Mouse (Mus musculus) frontal cortex, postnatal 25 days (tissue): ENCODE results near the gene Fancc.

ENCODE experiments used
- DNase-seq, 2 experiments: peaks; one replicate each; pipeline ENCODE4 v3.0.0; 2022; ENCODE audit warnings: low spot score in 2 of 2

Gene Fancc

GRCm38 (mm10) chr13:63350076-63350475, 147.0 kb downstream of the Fancc start:
- no peak for DNase-seq

DNA sequence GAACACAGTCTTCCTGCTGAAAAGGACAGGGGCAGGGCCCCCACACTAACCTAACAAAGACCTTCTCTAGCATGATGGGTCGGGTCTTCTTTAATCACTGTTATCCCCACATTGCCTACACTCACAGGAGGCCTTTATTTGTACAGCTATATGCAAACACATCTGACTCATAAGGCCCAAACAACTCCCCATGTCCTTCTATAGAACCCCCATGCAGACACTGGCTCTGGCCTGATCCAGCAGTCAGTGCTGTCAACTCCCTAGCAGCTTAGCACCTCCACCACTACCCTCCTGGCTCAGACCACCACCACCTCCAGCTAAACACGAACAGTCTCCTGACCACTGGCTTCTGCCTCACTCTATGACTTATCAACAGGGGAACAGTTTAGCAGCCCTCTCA, 149.4 kb downstream of the Fancc start:
- DNase-seq: no peak

DNA sequence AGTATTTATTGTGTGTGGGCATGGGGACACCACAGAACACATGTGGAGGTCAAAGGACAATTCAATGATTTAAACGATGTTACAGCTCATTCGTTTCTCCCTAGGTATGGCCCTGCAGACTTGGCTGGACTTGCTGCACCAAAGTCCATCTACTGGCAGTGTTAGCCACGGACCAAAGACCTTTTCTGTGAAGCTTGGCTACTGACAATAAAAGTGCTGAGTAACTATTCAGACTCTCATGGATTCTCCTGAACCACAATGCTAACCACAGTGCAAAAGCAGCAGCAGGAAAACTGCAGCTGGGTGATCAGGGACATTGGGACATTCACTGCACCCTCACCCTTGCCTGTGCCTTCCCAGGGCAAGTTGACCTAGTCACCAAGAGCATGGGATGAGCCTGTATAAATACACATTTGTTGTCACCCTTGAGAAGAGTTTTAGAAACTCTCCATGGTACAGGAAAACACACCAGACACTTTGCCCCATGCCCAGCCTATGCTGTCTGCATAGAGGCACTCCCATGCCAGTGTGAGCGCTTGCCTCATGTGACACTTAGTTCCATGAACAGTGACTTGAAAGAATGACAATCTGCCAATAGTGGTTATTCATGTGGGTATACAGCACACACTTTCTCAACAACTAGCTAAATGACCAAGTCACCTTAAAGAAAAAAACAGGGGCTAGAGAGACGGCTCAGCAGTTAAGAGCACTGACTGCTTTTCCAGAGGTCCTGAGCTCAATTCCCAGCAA, 151.4 kb downstream of the Fancc start:
- no peak for DNase-seq

DNA sequence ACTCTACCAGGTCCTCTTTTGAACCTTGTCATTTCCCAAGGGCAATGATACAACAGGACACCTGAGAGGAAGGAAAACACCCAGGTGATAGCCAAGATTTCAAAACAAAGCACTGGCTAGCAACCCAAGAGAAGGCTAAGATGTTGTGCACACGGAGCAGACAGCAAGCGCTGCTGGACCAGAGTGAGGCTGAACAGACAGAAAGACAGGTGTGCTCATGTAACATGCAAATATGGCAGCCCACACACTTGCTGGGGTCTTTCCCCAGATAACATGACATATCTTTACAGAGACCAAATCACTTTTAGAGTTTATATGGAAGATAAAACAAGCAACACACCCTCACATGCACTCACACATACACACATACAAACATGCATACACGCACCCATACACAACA, 152.6 kb downstream of the Fancc start:
- DNase-seq: no peak

DNA sequence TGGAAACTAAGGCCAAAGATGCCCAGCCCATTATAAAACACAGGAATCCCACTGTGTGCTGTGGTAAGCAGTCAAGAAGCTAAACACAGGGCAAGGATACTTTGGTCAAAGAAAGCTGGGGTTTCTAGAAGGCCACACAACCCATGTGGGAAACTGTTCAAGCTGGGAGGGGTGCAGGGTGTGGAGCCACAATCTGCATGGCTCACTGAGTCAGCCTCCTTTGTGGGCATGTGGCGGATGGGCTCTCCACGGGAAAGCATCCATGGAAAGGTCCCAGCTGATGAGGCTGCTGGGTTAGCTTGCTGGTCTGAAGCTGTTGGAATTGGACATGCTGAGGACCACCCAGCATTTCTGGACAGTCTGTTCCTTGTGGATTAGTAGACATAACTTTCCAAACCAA, 154.3 kb downstream of the Fancc start:
- DNase-seq: no peak

GRCm38 (mm10) chr13:63339946-63340345, 157.1 kb downstream of the Fancc start:
- DNase-seq: no peak

GRCm38 (mm10) chr13:63337239-63337960, 159.7 kb downstream of the Fancc start:
- no peak for DNase-seq

GRCm38 (mm10) chr13:63336335-63336734, 160.7 kb downstream of the Fancc start:
- DNase-seq: no peak

DNA sequence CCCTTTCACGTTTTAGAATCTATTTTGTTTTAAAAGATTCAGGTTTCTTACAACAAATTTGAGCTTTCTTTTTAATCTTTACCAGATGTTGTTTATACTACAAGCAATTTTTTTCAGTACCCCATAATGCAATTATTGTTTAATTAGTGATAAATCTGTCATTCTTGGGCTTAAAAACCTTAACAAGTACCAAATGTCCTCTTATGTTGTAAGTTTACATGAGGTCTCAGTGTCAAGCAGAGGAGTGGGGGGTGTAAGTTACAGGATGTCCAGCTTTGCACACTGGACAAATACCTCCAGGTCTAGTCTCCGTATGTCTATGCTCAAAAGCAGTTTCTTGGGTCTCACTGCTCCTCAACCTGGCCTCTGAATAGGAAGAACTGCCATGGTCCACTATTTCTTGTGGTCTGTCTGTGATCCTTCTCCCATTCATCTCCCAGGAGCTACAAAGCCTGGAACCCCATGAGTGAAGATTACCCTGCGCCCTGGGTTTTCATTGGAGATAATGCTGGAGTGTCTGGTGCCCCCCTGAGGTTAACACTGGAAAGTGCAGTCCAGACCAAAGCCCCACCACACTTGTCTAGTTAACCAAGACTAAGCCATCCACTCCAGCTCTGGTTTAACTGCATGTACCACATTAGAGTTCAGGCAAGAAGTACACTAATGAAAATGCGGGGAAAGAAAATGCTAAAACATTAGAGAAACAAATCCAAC, 161.5 kb downstream of the Fancc start:
- no peak for DNase-seq

GRCm38 (mm10) chr13:63332576-63333300, 164.3 kb downstream of the Fancc start:
- no peak for DNase-seq

DNA sequence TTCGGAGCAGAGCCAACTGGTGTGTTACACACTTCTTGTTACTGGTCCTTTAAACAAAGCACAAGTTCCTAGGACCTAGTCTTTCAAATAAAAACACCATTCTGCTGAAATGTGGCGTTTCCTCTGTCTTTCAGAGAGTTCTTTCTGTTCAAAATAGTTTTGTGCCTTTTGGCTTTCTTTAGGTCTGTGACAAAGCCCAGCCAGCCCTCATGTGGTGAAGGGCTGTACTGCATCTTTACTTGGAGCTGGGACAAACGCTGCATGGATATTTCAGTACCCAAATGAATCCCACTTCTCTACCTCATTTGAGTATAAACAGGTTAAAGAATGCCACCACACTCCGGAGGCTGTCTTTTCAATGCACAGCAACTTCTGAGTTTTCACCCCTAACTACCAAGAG, 165.7 kb downstream of the Fancc start:
- peak; percentile 56 to 71 for DNase-seq

DNA sequence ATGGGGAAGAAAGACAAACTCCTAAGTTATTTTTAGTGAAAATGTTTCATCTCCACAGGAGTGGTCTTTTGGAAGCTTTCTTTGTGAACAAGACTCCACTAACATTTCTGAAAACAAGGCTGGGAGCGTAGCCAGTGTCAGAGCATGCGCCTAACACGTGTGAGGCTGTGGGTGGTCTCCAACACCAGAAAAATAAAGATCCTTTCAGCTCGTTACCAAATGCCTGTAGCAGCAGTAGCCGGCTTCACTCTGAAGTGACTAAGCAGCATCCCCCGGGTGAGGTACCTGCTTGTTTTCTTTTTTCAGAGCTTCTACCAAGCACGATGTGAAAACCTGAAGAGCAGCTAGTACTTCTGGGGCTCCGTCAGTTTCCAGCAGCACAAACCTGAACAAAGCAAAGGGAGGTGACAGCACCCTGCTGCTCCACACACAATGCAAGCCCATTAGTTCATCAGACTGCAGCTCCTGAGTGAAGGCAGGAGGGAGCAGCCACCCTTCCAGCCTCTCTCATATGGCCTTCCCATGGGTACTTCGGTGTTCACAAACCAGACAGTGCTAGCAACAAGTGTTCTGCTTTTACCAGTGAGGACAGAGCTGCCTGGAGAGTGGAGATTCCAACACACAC, 166.7 kb downstream of the Fancc start:
- DNase-seq: no peak

DNA sequence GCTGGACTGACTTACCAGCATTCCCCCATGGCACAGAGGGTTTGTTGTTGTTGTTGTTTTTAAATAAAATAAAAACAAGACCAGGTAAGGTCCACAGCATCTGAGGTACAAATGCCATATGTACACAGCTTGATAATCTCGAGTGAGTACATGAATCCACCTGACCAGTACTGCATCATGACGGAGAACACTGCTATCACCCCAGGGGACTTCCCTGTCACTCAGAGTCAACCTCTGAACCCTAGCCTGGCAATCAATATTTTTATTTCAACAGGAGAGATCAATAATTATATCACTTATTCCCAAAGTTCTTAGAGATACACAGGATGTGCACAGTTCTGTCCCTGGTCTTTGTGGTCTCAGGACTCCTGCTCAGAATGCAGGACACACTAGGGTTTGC, 171.1 kb downstream of the Fancc start:
- no peak for DNase-seq

DNA sequence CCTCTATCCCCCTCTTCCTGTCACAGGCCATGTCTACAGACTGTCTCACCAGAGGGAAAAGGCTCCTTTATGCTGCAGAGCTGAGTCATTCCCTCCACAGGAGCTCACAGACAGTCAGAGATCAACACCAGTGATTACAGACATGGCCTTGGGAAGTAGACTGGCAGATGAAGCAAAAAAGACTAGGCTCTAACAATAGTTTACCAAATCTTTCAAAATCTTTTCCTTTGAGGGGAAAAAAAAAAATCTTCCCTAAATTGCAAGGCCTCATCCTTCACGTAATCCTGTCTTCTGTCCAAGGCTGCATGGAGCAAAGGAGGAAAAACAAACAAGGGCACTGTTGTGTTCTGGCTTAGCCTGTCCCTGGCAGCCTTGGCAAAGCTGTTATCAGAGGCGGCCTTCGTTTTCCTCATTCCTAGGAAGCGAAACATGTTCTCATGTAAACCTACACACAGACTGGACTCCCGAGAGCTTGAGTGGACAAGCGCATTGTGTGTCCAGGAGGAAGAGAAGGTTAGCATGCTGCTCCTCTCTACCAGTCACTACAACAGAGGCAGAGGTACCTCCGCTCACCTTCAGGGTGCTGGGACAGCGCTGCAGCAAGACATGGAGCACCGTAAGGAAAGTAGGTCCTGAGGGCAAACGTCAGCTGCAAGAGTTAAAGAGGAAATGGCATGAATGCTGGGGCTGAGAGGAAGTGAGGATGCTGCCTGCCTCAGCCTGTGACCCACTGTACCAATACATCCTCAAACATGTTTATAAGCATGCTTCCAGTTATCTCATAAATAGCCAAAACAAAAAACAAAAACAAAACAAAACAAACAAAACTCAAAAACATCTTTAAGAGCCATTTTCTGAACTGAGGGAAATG, 171.9 kb downstream of the Fancc start:
- DNase-seq: no peak

DNA sequence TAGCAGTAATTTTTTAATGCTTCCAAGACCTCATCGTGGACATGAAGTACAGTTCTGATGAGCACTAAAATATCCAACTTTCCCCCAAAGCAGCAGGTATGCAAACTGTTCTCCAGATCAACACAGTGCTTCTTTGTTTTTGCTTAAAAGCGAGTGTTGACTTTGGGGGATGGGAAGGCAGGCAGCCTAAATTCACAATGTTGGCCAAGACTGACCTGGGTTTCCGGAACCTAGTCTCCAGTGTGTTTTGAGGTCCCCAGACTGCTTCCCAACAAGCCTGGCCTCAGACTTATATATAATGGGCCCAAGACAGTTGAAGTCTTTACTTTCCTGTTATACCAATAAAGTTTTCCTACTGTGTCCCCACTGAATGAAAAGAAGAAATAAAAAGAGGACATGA, 172.8 kb downstream of the Fancc start:
- DNase-seq: no peak

DNA sequence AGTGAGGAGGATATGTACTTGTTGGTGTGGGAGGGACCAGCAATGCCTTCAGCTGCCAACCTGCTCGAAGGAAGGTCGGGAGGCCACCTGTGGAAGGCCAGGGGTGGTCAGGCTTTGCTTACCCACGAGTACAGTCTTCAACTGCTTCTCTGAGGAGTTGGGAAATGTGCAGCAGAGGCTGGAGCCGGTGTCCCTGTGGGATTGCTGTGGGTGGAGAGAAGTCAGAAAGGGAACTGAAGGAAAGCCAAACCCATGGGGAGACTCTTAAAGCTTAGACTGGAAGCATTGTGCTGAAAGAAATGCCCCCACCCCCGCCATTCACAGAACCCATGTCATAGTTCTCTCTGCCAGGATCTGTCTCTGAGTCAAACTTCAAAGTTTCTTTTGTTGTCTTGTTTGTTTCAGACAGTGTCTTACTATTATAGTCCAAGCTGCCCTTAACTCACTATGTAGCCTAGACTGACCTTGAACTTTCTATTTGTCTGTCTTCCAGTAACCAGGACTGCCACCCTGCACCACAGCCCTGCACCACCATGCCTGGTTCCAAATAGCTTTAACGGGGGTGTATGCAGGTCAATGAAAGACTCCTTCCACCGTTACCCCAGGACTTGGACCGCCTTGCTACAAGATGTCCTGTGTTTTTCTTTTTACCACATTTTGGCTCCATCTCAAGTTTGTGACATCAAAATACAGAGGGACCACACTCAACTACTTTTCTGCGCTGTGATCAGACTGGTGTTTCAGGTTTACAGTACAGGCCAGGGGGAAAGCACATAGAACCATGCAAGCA, 173.6 kb downstream of the Fancc start:
- no peak for DNase-seq

- no peak for DNase-seq
Measured at GRCm38 (mm10) chr13:63322756-63323155, 174.3 kb downstream of the Fancc start.

GRCm38 (mm10) chr13:63321689-63322088, 175.4 kb downstream of the Fancc start:
- no peak for DNase-seq

GRCm38 (mm10) chr13:63319814-63320213, 177.3 kb downstream of the Fancc start:
- DNase-seq: no peak

GRCm38 (mm10) chr13:63317681-63318104, 179.4 kb downstream of the Fancc start:
- no peak for DNase-seq
